Mouse (Mus musculus) forelimb bud, embryonic 11.5 days (tissue): ENCODE measurements at regions not wholly inside any gene's neighbourhood (a gene's known extent, or its start where the extent isn't known, plus 50 kb on each side); places are given as distances from the start of the nearest gene placed in this dataset.

Experiments
- DNase-seq: peaks from one replicate; pipeline ENCODE4 v3.0.0-alpha.2; 2012; ENCODE audit warnings: low read depth, low spot score

- DNase-seq = no peak
These were observed 125.7 kb upstream of the Fmo9 start for GRCm38 (mm10) chr1:166807163-166807945.

- DNase-seq = peak; percentile 5
These were observed 129.9 kb upstream of the Fmo9 start for GRCm38 (mm10) chr1:166811341-166812071.

- no peak for DNase-seq
These were observed 130.4 kb upstream of the Fmo9 start for GRCm38 (mm10) chr1:166812072-166812461.

GRCm38 (mm10) chr1:166812920-166813439 lies 131.3 kb upstream of the Fmo9 start:
- DNase-seq = no peak

- DNase-seq = no peak
These were observed 136.3 kb upstream of the Fmo9 start for GRCm38 (mm10) chr1:166817927-166818326.

- DNase-seq = no peak
These were observed 137.0 kb upstream of the Fmo9 start for GRCm38 (mm10) chr1:166818682-166819081.

- DNase-seq = no peak
These were observed 137.8 kb upstream of the Fmo9 start for GRCm38 (mm10) chr1:166819420-166819819.

- no peak for DNase-seq
These were observed 138.4 kb upstream of the Fmo9 start for GRCm38 (mm10) chr1:166820050-166820449.

- peak; percentile 13 for DNase-seq
These were observed 139.5 kb upstream of the Fmo9 start for GRCm38 (mm10) chr1:166821146-166821545.

GRCm38 (mm10) chr1:166837299-166837698 lies 155.7 kb upstream of the Fmo9 start:
- no peak for DNase-seq

GRCm38 (mm10) chr1:166839833-166840232 lies 158.2 kb upstream of the Fmo9 start:
- peak; percentile 18 for DNase-seq

GRCm38 (mm10) chr1:166843397-166843877 lies 157.8 kb upstream of the Fam78b start:
- DNase-seq = peak; percentile 20

- DNase-seq = no peak
These were observed 154.7 kb upstream of the Fam78b start for GRCm38 (mm10) chr1:166846566-166846965.

GRCm38 (mm10) chr1:166847233-166847632 lies 154.0 kb upstream of the Fam78b start:
- no peak for DNase-seq

GRCm38 (mm10) chr1:166848015-166848535 lies 153.1 kb upstream of the Fam78b start:
- DNase-seq = no peak

- DNase-seq = no peak
These were observed 145.2 kb upstream of the Fam78b start for GRCm38 (mm10) chr1:166855988-166856387.

GRCm38 (mm10) chr1:166866256-166866655 lies 135.0 kb upstream of the Fam78b start:
- DNase-seq = no peak

- no peak for DNase-seq
These were observed 130.0 kb upstream of the Fam78b start for GRCm38 (mm10) chr1:166871258-166871657.

GRCm38 (mm10) chr1:166876452-166876851 lies 124.8 kb upstream of the Fam78b start:
- no peak for DNase-seq

GRCm38 (mm10) chr1:166883215-166883614 lies 118.0 kb upstream of the Fam78b start:
- DNase-seq = no peak

- DNase-seq = no peak
These were observed 105.3 kb upstream of the Fam78b start for GRCm38 (mm10) chr1:166895945-166896344.

- no peak for DNase-seq
These were observed 102.5 kb upstream of the Fam78b start for GRCm38 (mm10) chr1:166898741-166899140.
